Mouse (Mus musculus): ENCODE data around the gene Ppp1r1b. TPM values are rescaled to one million over a fixed set of nuclear protein-coding genes. Genes with fewer than 3 reads are reported as not detected.

Gene Ppp1r1b
- total and polyA plus RNA-seq, 2 experiments from 2014 or later = 16.3 to 32.1 TPM

- Histone ChIP-seq H3K4me1 (ENCODE audit: control insufficient read depth, insufficient read depth) (peaks cover 3% of the 10 kb centered on the region; the same call in 1 of the 2 replicates), H3K4me3 (ENCODE audit: low read depth, low read length) (no peak overlapping the region), H3K27me3 (ENCODE audit: control insufficient read depth, insufficient read depth, low read length) (peaks cover 98% of the 10 kb centered on the region), H3K9me3 (replicated peaks; ENCODE audit: control insufficient read depth, low read length) (no peaks in the 10 kb centered on the region), H3K9ac (replicated peaks; ENCODE audit: low read depth, low read length) (no peak overlapping the region), H3K36me3 (replicated peaks; ENCODE audit: control insufficient read depth, insufficient read depth, low read length) (no peaks in the 10 kb centered on the region), H3K27ac (ENCODE audit: low read depth) (no peak overlapping the region), H3K4me2 (ENCODE audit: low read depth, low read length) (no peak overlapping the region)
- 10% methylated on average over 1 of the region's 1 CpGs for WGBS
- DNase-seq (ENCODE audit: low spot score) (no peak), ATAC-seq (ENCODE audit: insufficient read depth, low read depth) (no peak)
- no peak for TF ChIP-seq CTCF (IDR thresholded peaks at IDR 0.05; ENCODE audit: low read depth)
- no peak for TF ChIP-seq EP300 (IDR thresholded peaks at IDR 0.05; ENCODE audit: low read depth)
Measured at GRCm38 (mm10) chr11:98322159-98322558, 26.0 kb upstream of the Ppp1r1b start.

GRCm38 (mm10) chr11:98323136-98323866 lies 24.9 kb upstream of the Ppp1r1b start:
- Histone ChIP-seq H3K4me3 (ENCODE audit: low read depth, low read length) (no peak overlapping the region), H3K36me3 (replicated peaks; ENCODE audit: control insufficient read depth, insufficient read depth, low read length) (no peaks in the 10 kb centered on the region), H3K4me1 (ENCODE audit: control insufficient read depth, insufficient read depth) (peaks cover 15% of the 10 kb centered on the region), H3K9me3 (replicated peaks; ENCODE audit: control insufficient read depth, low read length) (no peaks in the 10 kb centered on the region), H3K4me2 (ENCODE audit: low read depth, low read length) (no peak overlapping the region), H3K27me3 (ENCODE audit: control insufficient read depth, insufficient read depth, low read length) (peaks cover 100% of the 10 kb centered on the region), H3K27ac (ENCODE audit: low read depth) (no peak overlapping the region), H3K9ac (replicated peaks; ENCODE audit: low read depth, low read length) (no peak overlapping the region)
- no peak for ATAC-seq (ENCODE audit: insufficient read depth, low read depth)
- TF ChIP-seq EP300 (IDR thresholded peaks at IDR 0.05; ENCODE audit: low read depth) = no peak
- no peak for TF ChIP-seq CTCF (IDR thresholded peaks at IDR 0.05; ENCODE audit: low read depth)
- 2% methylated on average over 10 of the region's 10 CpGs for WGBS
- no peak for DNase-seq (ENCODE audit: low spot score)

- Histone ChIP-seq H3K9me3 (replicated peaks; ENCODE audit: control insufficient read depth, low read length) (no peaks in the 10 kb centered on the region), H3K27me3 (ENCODE audit: control insufficient read depth, insufficient read depth, low read length) (peaks cover 100% of the 10 kb centered on the region), H3K36me3 (replicated peaks; ENCODE audit: control insufficient read depth, insufficient read depth, low read length) (no peaks in the 10 kb centered on the region), H3K27ac (ENCODE audit: low read depth) (no peak overlapping the region), H3K4me1 (ENCODE audit: control insufficient read depth, insufficient read depth) (peaks cover 16% of the 10 kb centered on the region), H3K4me3 (ENCODE audit: low read depth, low read length) (no peak overlapping the region), H3K4me2 (ENCODE audit: low read depth, low read length) (no peak overlapping the region), H3K9ac (replicated peaks; ENCODE audit: low read depth, low read length) (no peak overlapping the region)
- WGBS = 2% methylated on average over 9 of the region's 9 CpGs
- no peak for TF ChIP-seq CTCF (IDR thresholded peaks at IDR 0.05; ENCODE audit: low read depth)
- no peak for DNase-seq (ENCODE audit: low spot score)
- no peak for ATAC-seq (ENCODE audit: insufficient read depth, low read depth)
Measured at GRCm38 (mm10) chr11:98323933-98324332, 24.3 kb upstream of the Ppp1r1b start.

GRCm38 (mm10) chr11:98325191-98325820 lies 22.9 kb upstream of the Ppp1r1b start:
- Histone ChIP-seq H3K27me3 (ENCODE audit: control insufficient read depth, insufficient read depth, low read length) (peaks cover 100% of the 10 kb centered on the region), H3K4me3 (ENCODE audit: low read depth, low read length) (no peak overlapping the region), H3K4me1 (ENCODE audit: control insufficient read depth, insufficient read depth) (peaks cover 16% of the 10 kb centered on the region), H3K27ac (ENCODE audit: low read depth) (no peak overlapping the region), H3K9ac (replicated peaks; ENCODE audit: low read depth, low read length) (no peak overlapping the region), H3K9me3 (replicated peaks; ENCODE audit: control insufficient read depth, low read length) (no peaks in the 10 kb centered on the region), H3K4me2 (ENCODE audit: low read depth, low read length) (no peak overlapping the region), H3K36me3 (replicated peaks; ENCODE audit: control insufficient read depth, insufficient read depth, low read length) (no peaks in the 10 kb centered on the region)
- TF ChIP-seq CTCF (IDR thresholded peaks at IDR 0.05; ENCODE audit: low read depth) (no peak), EP300 (IDR thresholded peaks at IDR 0.05; ENCODE audit: low read depth) (no peak)
- DNase-seq (ENCODE audit: low spot score) = no peak
- WGBS = 7% methylated on average over 14 of the region's 14 CpGs
- no peak for ATAC-seq (ENCODE audit: insufficient read depth, low read depth)

- Histone ChIP-seq H3K27me3 (ENCODE audit: control insufficient read depth, insufficient read depth, low read length) (peaks cover 100% of the 10 kb centered on the region), H3K4me2 (ENCODE audit: low read depth, low read length) (no peak overlapping the region), H3K4me1 (ENCODE audit: control insufficient read depth, insufficient read depth) (peaks cover 16% of the 10 kb centered on the region), H3K4me3 (ENCODE audit: low read depth, low read length) (no peak overlapping the region), H3K27ac (ENCODE audit: low read depth) (no peak overlapping the region), H3K9me3 (replicated peaks; ENCODE audit: control insufficient read depth, low read length) (no peaks in the 10 kb centered on the region), H3K9ac (replicated peaks; ENCODE audit: low read depth, low read length) (no peak overlapping the region), H3K36me3 (replicated peaks; ENCODE audit: control insufficient read depth, insufficient read depth, low read length) (no peaks in the 10 kb centered on the region)
- ATAC-seq (ENCODE audit: insufficient read depth, low read depth) = no peak
- DNase-seq (ENCODE audit: low spot score) = no peak
- TF ChIP-seq CTCF (IDR thresholded peaks at IDR 0.05; ENCODE audit: low read depth) = no peak
- TF ChIP-seq EP300 (IDR thresholded peaks at IDR 0.05; ENCODE audit: low read depth) = no peak
- 3% methylated on average over 22 of the region's 22 CpGs for WGBS
Measured at GRCm38 (mm10) chr11:98325821-98326218, 22.4 kb upstream of the Ppp1r1b start.

All from heart, postnatal 0 days (tissue).